Mouse (Mus musculus) liver, embryonic 14.5 days (tissue): ENCODE data around the gene Man1a2. TPM values are rescaled to one million over a fixed set of nuclear protein-coding genes. Genes with fewer than 3 reads are reported as not detected.

Experiments
- ATAC-seq: fragments of 200-750 bp; cut with Nextera tagmentation; 2 replicates; pipeline ENCODE4 v1.8.0; 2017; ENCODE audit warnings: moderate number of reproducible peaks, mild to moderate bottlenecking, moderate library complexity; ENCODE audit not compliant: insufficient read depth
- DNase-seq, 3 experiments: peaks; one replicate each; pipeline ENCODE4 v3.0.0-alpha.2; 2012 to 2013; ENCODE audit warnings: low read depth in 3 of 3, low spot score in 3 of 3
- H3K27ac ChIP-seq: fragments of 300-500 bp; sonication (generic); 2 replicates; pipeline ENCODE4 v1.5.1; 2014; ENCODE audit warnings: moderate library complexity, mild to moderate bottlenecking, control low read depth, inconsistent platforms
- H3K27me3 ChIP-seq: fragments of 300-500 bp; sonication (generic); 2 replicates; pipeline ENCODE4 v1.6.1; 2014; ENCODE audit warnings: mild to moderate bottlenecking, low read length, moderate library complexity; ENCODE audit not compliant: control insufficient read depth, insufficient read depth
- H3K36me3 ChIP-seq: fragments of 300-500 bp; sonication (generic); replicated peaks from 2 replicates; pipeline ENCODE4 v1.6.1; 2014; ENCODE audit warnings: low read depth; ENCODE audit not compliant: control insufficient read depth, insufficient read depth
- H3K4me1 ChIP-seq, 2 experiments: fragments of 200-500 bp in 1 of 2; fragments of 300-500 bp in 1 of 2; sonication (generic) in 1 of 2; replicated peaks; 2 replicates each; pipeline ENCODE4 v1.6.1; 2012 to 2014; ENCODE audit warnings: antibody characterized with exemption in 1 of 2, inconsistent platforms in 1 of 2, low read length in 1 of 2; ENCODE audit not compliant: control insufficient read depth in 2 of 2, insufficient read depth in 2 of 2
- H3K4me2 ChIP-seq: fragments of 300-500 bp; sonication (generic); 2 replicates; pipeline ENCODE4 v1.6.1; 2014; ENCODE audit warnings: low read depth, mild to moderate bottlenecking, control low read depth, moderate library complexity
- H3K4me3 ChIP-seq, 2 experiments: fragments of 200-500 bp in 1 of 2; fragments of 300-500 bp in 1 of 2; sonication (generic) in 1 of 2; 2 replicates each; pipeline ENCODE4 v1.5.1; 2012 to 2014; ENCODE audit warnings: low read depth in 2 of 2, low read length in 2 of 2, mild to moderate bottlenecking in 2 of 2, control low read depth in 1 of 2, inconsistent platforms in 1 of 2, moderate library complexity in 1 of 2; ENCODE audit not compliant: insufficient read depth in 1 of 2
- H3K9ac ChIP-seq: fragments of 300-500 bp; sonication (generic); replicated peaks from 2 replicates; pipeline ENCODE4 v1.6.1; 2014; ENCODE audit warnings: mild to moderate bottlenecking, control low read depth, moderate library complexity
- H3K9me3 ChIP-seq: fragments of 300-500 bp; sonication (generic); 2 replicates; pipeline ENCODE4 v1.6.1; 2016; ENCODE audit warnings: low read length, mixed read lengths; ENCODE audit not compliant: control insufficient read depth
- CTCF ChIP-seq: IDR thresholded peaks from 2 replicates; pipeline ENCODE4 v1.5.1; 2016; ENCODE audit warnings: antibody characterized with exemption, low read depth, control low read depth
- EP300 ChIP-seq: IDR thresholded peaks from 2 replicates; pipeline ENCODE4 v1.6.1; 2016; ENCODE audit warnings: antibody characterized with exemption, low read depth
- WGBS: fragments of 180-500 bp; shearing (Covaris S2); extraction: QIAGEN DNeasy Blood & Tissue Kit; methylation state at CpG from one replicate; pipeline ENCODE4 v1.1.7; 2014; ENCODE audit not compliant: insufficient replicate concordance; 5-methylcytosine and 5-hydroxymethylcytosine counted together
- polyA plus RNA-seq, 2 experiments: library from polyadenylated mRNA; depleted of rRNA in 1 of 2; stranded (reverse) in 1 of 2; unstranded in 1 of 2; fragments of >200 nt; fragmentation: Nextera tagmentation in 1 of 2; extraction: Ambion mirVana in 1 of 2; gene quantifications; 2 replicates each; pipeline versions ENCODE4 v1.2.1 to v1.2.3; 2012 to 2014

Gene Man1a2
- 2.9 and 3.7 TPM in 2 replicates for polyA plus RNA-seq (2012; rRNA removed)
- polyA plus RNA-seq (2014; fragmentation: Nextera tagmentation; extraction: Ambion mirVana), result 27.9 and 38.1 TPM in 2 replicates

- Histone ChIP-seq H3K4me1 (peaks cover 11 to 17% of the 10 kb centered on the region in 2 experiments), H3K36me3 (no peaks in the 10 kb centered on the region), H3K9me3 (no peaks in the 10 kb centered on the region), H3K27me3 (no peaks in the 10 kb centered on the region), H3K4me3 (peak within 1 kb of the TSS; percentile 98 to 99), H3K9ac (peak within 1 kb of the TSS; percentile 95), H3K27ac (peak within 1 kb of the TSS; percentile 77), H3K4me2 (peak within 1 kb of the TSS; percentile 92)
- peak; percentile 73 to 75 (median 74) for DNase-seq
- TF ChIP-seq CTCF (no peak), EP300 (no peak)
- peak; percentile 92 for ATAC-seq
- WGBS, result under 1% methylated on average over 62 of the region's 92 CpGs
Measured at GRCm38 (mm10) chr3:100685087-100685762, at the start of gene Man1a2. Man1a2 (minus strand) TSS chr3:100685503.

- DNase-seq (no peak), ATAC-seq (no peak)
- TF ChIP-seq EP300 (no peak), CTCF (no peak)
- no peaks in the 10 kb centered on the region for H3K9me3 ChIP-seq
- H3K4me2 ChIP-seq, result no peak overlapping the region
- H3K27me3 ChIP-seq, result no peaks in the 10 kb centered on the region
- no peak overlapping the region for H3K4me3 ChIP-seq
- no peak overlapping the region for H3K27ac ChIP-seq
- WGBS, result 47% methylated on average over 12 of the region's 12 CpGs
- H3K4me1 ChIP-seq, result no peaks in the 10 kb centered on the region
- H3K9ac ChIP-seq, result no peak overlapping the region
- H3K36me3 ChIP-seq, result no peaks in the 10 kb centered on the region
Measured at GRCm38 (mm10) chr3:100734482-100735154, 49.3 kb upstream of the Man1a2 start.

- whole genome bisulfite sequencing, result 49% methylated on average over 11 of the region's 11 CpGs
- Histone ChIP-seq H3K4me3 (no peak overlapping the region), H3K9me3 (no peaks in the 10 kb centered on the region), H3K27me3 (no peaks in the 10 kb centered on the region), H3K36me3 (no peaks in the 10 kb centered on the region), H3K27ac (no peak overlapping the region), H3K4me2 (no peak overlapping the region), H3K9ac (no peak overlapping the region), H3K4me1 (no peaks in the 10 kb centered on the region)
- ATAC-seq (no peak), DNase-seq (no peak)
- TF ChIP-seq CTCF (no peak), EP300 (no peak)
Measured at GRCm38 (mm10) chr3:100731896-100732295, 46.6 kb upstream of the Man1a2 start.

DNA sequence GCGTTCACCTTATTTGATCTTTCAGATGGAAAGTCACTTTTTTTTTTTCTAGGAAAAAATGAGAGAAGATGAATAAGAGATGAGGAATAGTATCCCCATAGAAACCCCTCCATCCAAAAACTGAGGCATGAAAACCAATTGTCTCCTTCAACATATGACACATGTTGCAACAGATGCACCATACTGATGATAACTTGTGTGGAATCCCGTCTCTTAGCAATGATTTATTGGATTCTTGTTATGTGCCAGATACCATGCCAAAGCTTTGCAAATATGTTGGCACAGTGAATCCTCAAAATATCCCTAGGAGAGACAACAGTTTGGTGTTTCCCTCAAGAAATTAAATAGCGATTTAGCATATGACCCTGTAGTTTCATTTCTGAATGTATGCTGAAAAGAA lies 46.0 kb upstream of the Man1a2 start:
- no peak overlapping the region for H3K4me3 ChIP-seq
- no peak for ATAC-seq
- peaks cover 0 to under 1% of the 10 kb centered on the region in 2 experiments; a peak in 2 of 4 replicates for H3K4me1 ChIP-seq
- DNase-seq, result no peak
- 61% methylated on average over 3 of the region's 3 CpGs for WGBS
- H3K4me2 ChIP-seq, result no peak overlapping the region
- H3K36me3 ChIP-seq, result no peaks in the 10 kb centered on the region
- H3K9me3 ChIP-seq, result no peaks in the 10 kb centered on the region
- H3K27me3 ChIP-seq, result no peaks in the 10 kb centered on the region
- no peak overlapping the region for H3K27ac ChIP-seq
- TF ChIP-seq CTCF, result no peak
- no peak for TF ChIP-seq EP300
- no peak overlapping the region for H3K9ac ChIP-seq
